Mouse (Mus musculus): Measurements from ENCODE around the gene Cldn34c2. TPM values are rescaled to one million over a fixed set of nuclear protein-coding genes. Genes with fewer than 3 reads are reported as not detected.
A peak's percentile ranks its signal among the peaks of the same experiment; 100 is the strongest.
"Not testable (repeated sequence)": the region's sequence is repeated elsewhere in the genome, so short reads cannot be mapped to it uniquely, and the experiment has no call there.

Gene Cldn34c2
- polyA plus RNA-seq (2015; fragmentation: Nextera tagmentation; extraction: Ambion mirVana), result not detected in 2 replicates

DNA sequence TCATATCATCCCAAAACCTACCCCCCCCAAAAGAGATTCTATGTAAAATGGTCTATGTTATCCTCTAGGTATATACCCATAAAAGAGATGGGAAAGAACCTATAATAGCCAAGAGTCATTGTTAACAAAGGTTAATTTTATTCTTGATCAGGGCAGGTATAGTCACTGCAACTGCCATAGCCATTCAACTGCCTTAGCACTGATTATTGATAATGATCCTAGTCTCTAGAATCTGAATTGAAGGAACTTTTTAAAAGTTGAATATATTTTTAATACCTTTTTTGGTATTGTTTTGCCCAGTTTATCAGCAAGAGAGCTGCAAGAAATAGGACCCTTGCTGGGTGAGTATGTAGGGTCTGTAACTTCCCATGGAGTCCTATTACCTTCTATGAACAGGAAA lies at the start of gene Cldn34c2:
Cldn34c2 (plus strand) TSS at position 301 of the 400 bp plus-strand sequence.
- H3K9me3 ChIP-seq, result not testable (repeated sequence)

DNA sequence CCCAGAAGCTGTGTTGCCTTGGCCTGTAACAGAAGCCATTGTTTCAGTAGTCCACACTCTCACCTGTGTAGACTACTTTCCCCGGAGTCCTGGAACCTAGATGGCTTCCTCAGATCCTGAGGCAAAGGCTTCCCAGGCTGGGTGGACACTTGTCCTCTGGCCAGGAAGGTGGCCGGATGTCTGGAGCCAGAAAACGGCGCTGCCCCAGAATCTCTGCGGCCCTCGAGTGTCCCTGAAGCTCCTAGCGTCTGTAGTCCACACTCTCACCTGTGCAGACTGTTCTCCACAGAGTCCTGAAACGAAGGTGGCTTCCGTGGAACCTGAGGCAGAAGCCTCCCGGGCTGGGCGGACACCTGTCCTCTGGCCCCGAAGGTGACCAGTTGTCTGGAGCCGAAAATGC lies 30.1 kb upstream of the Cldn34c2 start:
- H3K27me3 ChIP-seq (replicated peaks); H3K4me2 ChIP-seq (replicated peaks); H3K9ac ChIP-seq; H3K4me1 ChIP-seq (replicated peaks); ATAC-seq; H3K9me3 ChIP-seq; H3K27ac ChIP-seq; H3K4me3 ChIP-seq (replicated peaks); H3K36me3 ChIP-seq: not testable (repeated sequence)
- 91% methylated on average over 13 of the region's 13 CpGs for WGBS

More for the DNA sequence above, at the start of gene Cldn34c2:
- H3K27ac ChIP-seq; H3K27me3 ChIP-seq (replicated peaks); H3K36me3 ChIP-seq; H3K4me1 ChIP-seq (replicated peaks); H3K9ac ChIP-seq; H3K4me3 ChIP-seq (replicated peaks); H3K4me2 ChIP-seq (replicated peaks); ATAC-seq: not testable (repeated sequence)

DNA sequence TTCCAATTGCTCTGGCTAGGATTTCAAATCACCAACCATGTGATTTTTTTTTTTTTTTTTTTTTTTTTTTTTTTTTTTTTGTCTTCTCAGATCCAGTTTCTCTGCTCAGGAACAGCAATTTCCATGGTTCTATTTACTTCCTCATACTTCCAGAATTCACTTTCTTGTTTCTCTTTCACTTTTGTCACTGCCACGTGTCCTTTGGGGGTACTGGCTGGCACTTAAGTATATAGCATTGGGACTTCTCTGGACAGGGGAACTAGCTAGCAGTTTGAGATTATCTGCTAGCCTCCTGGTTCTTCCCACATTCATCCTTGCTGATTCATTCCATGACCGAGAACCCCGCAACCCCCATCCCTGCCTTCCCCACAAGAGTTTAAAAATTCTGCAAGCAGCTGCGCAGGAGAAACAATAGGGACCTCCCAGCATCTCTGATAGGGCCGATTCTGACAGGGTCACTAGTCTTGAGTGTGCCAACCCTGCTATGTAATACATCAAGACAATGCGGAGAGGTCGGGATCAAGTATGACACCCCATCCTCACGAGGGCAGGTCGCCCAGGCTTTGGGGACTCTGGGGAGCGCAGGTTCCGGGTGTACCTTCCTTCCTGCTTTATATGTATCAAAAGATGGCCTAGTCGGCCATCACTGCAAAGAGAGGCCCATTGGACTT lies 30.8 kb downstream of the Cldn34c2 start:
- not testable (repeated sequence) for H3K9ac ChIP-seq; H3K27me3 ChIP-seq (replicated peaks); H3K4me3 ChIP-seq (replicated peaks); H3K4me1 ChIP-seq (replicated peaks); H3K36me3 ChIP-seq; H3K27ac ChIP-seq; H3K4me2 ChIP-seq (replicated peaks); H3K9me3 ChIP-seq
- 90% methylated on average over 8 of the region's 12 CpGs for WGBS
- ATAC-seq, result peak; percentile 81

Other genes with a start within 250 kb of the Cldn34c2 start
- not detected in 2 replicates for gene Gm17467, start 123.1 kb downstream of the Cldn34c2 start, polyA plus RNA-seq (2015; fragmentation: Nextera tagmentation; extraction: Ambion mirVana)
- gene Cldn34c3, start 212.0 kb downstream of the Cldn34c2 start, polyA plus RNA-seq (2015; fragmentation: Nextera tagmentation; extraction: Ambion mirVana), result not detected in 2 replicates

Data from intestine, embryonic 15.5 days (tissue).